In genomic region chr14:120277081-120277656, GRCm38 (mm10) we compare ENCODE assay signal across 8 mouse cellular contexts. TPM values are rescaled to one million over a fixed set of nuclear protein-coding genes. Genes with fewer than 3 reads are reported as not detected.
DNase-seq lines count a peak whose midpoint lies in the region; ATAC-seq and TF ChIP-seq lines count a peak whose summit lies in the region.

No protein-coding gene starts in this region.

- peak; percentile 10; the same call in 1 of the 2 replicates for ATAC-seq in midbrain, embryonic 11.5 days (ENCODE audit: low FRiP score)

- no peak for TF ChIP-seq POLR2A in cerebellum, adult 2 months (IDR thresholded peaks at IDR 0.05; ENCODE audit: borderline replicate concordance, insufficient read depth, low read length)

- no peaks in the 10 kb centered on the region for H3K9me3 ChIP-seq in limb, embryonic 10.5 days (replicated peaks)
- no peaks in the 10 kb centered on the region for H3K9me3 ChIP-seq in midbrain, embryonic 11.5 days (ENCODE audit: control insufficient read depth, low read length)

- H3K27ac ChIP-seq in cerebellum, adult 2 months (ENCODE audit: insufficient read depth, low read length), result peak overlapping the region; percentile 74
- H3K27ac ChIP-seq in limb, embryonic 10.5 days, result peak overlapping the region; percentile 88
- H3K27ac ChIP-seq in midbrain, embryonic 11.5 days (ENCODE audit: low read depth, low read length), result no peak overlapping the region

- intact Hi-C loops in heart, postnatal 25 days (cut with DNase I), result loop anchor here (5.0 kb wide), 2 partner anchors 60 to 75 kb away; no protein-coding TSS in a partner anchor

- H3K4me1 ChIP-seq in cerebellum, adult 2 months (ENCODE audit: control insufficient read depth, insufficient read depth, low read length), result peaks cover 11% of the 10 kb centered on the region; the same call in 1 of the 2 replicates
- H3K4me1 ChIP-seq in limb, embryonic 10.5 days, result peaks cover 48% of the 10 kb centered on the region
- peaks cover 19% of the 10 kb centered on the region for H3K4me1 ChIP-seq in midbrain, embryonic 11.5 days (ENCODE audit: control insufficient read depth, insufficient read depth, low read length)

- H3K36me3 ChIP-seq in limb, embryonic 10.5 days, result no peaks in the 10 kb centered on the region
- no peaks in the 10 kb centered on the region for H3K36me3 ChIP-seq in midbrain, embryonic 11.5 days (ENCODE audit: control insufficient read depth, insufficient read depth, low read length)

- TF ChIP-seq CTCF in cerebellum, adult 2 months (IDR thresholded peaks at IDR 0.05; ENCODE audit: borderline replicate concordance, insufficient read depth, low read depth, low read length), result no peak

- H3K27me3 ChIP-seq in cerebellum, adult 2 months (ENCODE audit: control insufficient read depth, insufficient read depth, low read length), result no peaks in the 10 kb centered on the region
- H3K27me3 ChIP-seq in limb, embryonic 10.5 days (ENCODE audit: low read depth, poor library complexity, severe bottlenecking), result no peaks in the 10 kb centered on the region
- H3K27me3 ChIP-seq in midbrain, embryonic 11.5 days (ENCODE audit: control insufficient read depth, insufficient read depth, low read length), result no peaks in the 10 kb centered on the region

- WGBS in cerebellum, adult 2 months, result 4% methylated on average over 10 of the region's 10 CpGs
- 25% methylated on average over 10 of the region's 10 CpGs for WGBS in limb, embryonic 10.5 days
- WGBS in midbrain, embryonic 11.5 days, result 27% methylated on average over 10 of the region's 10 CpGs

- peak overlapping the region; percentile 77 for H3K4me3 ChIP-seq in cerebellum, adult 2 months (replicated peaks; ENCODE audit: insufficient read depth, low read depth, low read length)
- peak overlapping the region; percentile 69 for H3K4me3 ChIP-seq in limb, embryonic 10.5 days
- peak overlapping the region; percentile 49 for H3K4me3 ChIP-seq in midbrain, embryonic 11.5 days (ENCODE audit: low read depth, low read length)

- peak overlapping the region; percentile 46 for H3K4me2 ChIP-seq in midbrain, embryonic 11.5 days

- peak overlapping the region; percentile 62 for H3K9ac ChIP-seq in midbrain, embryonic 11.5 days (ENCODE audit: low read length)

- peak; percentile 63 to 65 for DNase-seq in cerebellum, adult 2 months
- no peak for DNase-seq in cerebellum, adult 11 months
- DNase-seq in adrenal gland, adult 8-10 months, result peak; percentile 79
- peak; percentile 50 for DNase-seq in fat pad, adult 2 months (ENCODE audit: extremely low read depth, low read depth, low spot score)
- peak; percentile 66 for DNase-seq in heart, postnatal 25 days (ENCODE audit: low spot score)
- peak; percentile 50 for DNase-seq in limb, embryonic 10.5 days (ENCODE audit: low spot score)
- DNase-seq in midbrain, embryonic 11.5 days (ENCODE audit: low spot score, missing footprints), result peak; percentile 91
- DNase-seq in thymus, postnatal 25 days, result peak; percentile 55

RNA-seq across cellular contexts. Expression of gene Mbnl2, which starts 1.7 kb away (rescaled TPM):
- 163 and 176 TPM in 2 replicates for polyA plus RNA-seq in cerebellum, adult 2 months (2012; rRNA removed)
- total RNA-seq in adrenal gland, adult 8-10 months (2022), result 100 to 1,000 TPM; 203 to 240 (median 218) TPM
- total RNA-seq in heart, postnatal 25 days (2021), result 100 to 1,000 TPM; 234 to 252 TPM
- polyA plus RNA-seq in limb, embryonic 10.5 days (2016; fragmentation: Nextera tagmentation; extraction: Ambion mirVana), result 33.8 and 45.5 TPM in 2 replicates
- 36.4 and 40.8 TPM in 2 replicates for polyA plus RNA-seq in midbrain, embryonic 11.5 days (2014; fragmentation: Nextera tagmentation; extraction: Ambion mirVana)
